ENCODE assay signal across 8 mouse cellular contexts in genomic region chr5:115529742-115530446, GRCm38 (mm10). TPM values are rescaled to one million over a fixed set of nuclear protein-coding genes. Genes with fewer than 3 reads are reported as not detected.
DNase-seq lines count a peak whose midpoint lies in the region; ATAC-seq lines count a peak whose summit lies in the region.

No protein-coding gene starts in this region.

- peaks cover 69% of the 10 kb centered on the region for H3K4me1 ChIP-seq in liver, embryonic 11.5 days (replicated peaks; ENCODE audit: control insufficient read depth, insufficient read depth, low read length)
- H3K4me1 ChIP-seq in stomach, embryonic 15.5 days = peaks cover 75% of the 10 kb centered on the region

- ATAC-seq in liver, embryonic 11.5 days (replicated peaks; ENCODE audit: low FRiP score) = no peak
- ATAC-seq in stomach, embryonic 15.5 days (ENCODE audit: insufficient read depth, low FRiP score, low read depth) = no peak

- no peaks in the 10 kb centered on the region for H3K27me3 ChIP-seq in liver, embryonic 11.5 days (replicated peaks; ENCODE audit: control insufficient read depth, insufficient read depth, low read length)
- no peaks in the 10 kb centered on the region for H3K27me3 ChIP-seq in stomach, embryonic 15.5 days (replicated peaks)

- H3K9me3 ChIP-seq in liver, embryonic 11.5 days (ENCODE audit: control insufficient read depth, low read length) = no peaks in the 10 kb centered on the region
- no peaks in the 10 kb centered on the region for H3K9me3 ChIP-seq in stomach, embryonic 15.5 days

- WGBS in liver, embryonic 11.5 days = 40% methylated on average over 7 of the region's 7 CpGs
- 47% methylated on average over 7 of the region's 7 CpGs for WGBS in stomach, embryonic 15.5 days

- peak overlapping the region; percentile 41; the same call in 1 of the 2 replicates for H3K9ac ChIP-seq in liver, embryonic 11.5 days (ENCODE audit: low read depth, low read length)
- H3K9ac ChIP-seq in stomach, embryonic 15.5 days = no peak overlapping the region

- H3K4me3 ChIP-seq in liver, embryonic 11.5 days (ENCODE audit: low read depth, low read length) = no peak overlapping the region
- H3K4me3 ChIP-seq in stomach, embryonic 15.5 days (replicated peaks) = no peak overlapping the region

- peak; percentile 59 to 60 for DNase-seq in cerebellum, adult 18-20 months
- DNase-seq in cerebellum, adult 11 months = no peak
- peak; percentile 50 for DNase-seq in thymus, postnatal 0 days (ENCODE audit: low spot score)
- DNase-seq in thymus, postnatal 25 days = no peak
- DNase-seq in liver, embryonic 11.5 days (ENCODE audit: low spot score) = no peak
- DNase-seq in urinary bladder, postnatal 25 days (ENCODE audit: low spot score) = no peak
- no peak for DNase-seq in gastrocnemius, postnatal 14 days

- H3K4me2 ChIP-seq in liver, embryonic 11.5 days = peak overlapping the region; percentile 39
- H3K4me2 ChIP-seq in stomach, embryonic 15.5 days = peak overlapping the region; percentile 11; the same call in 1 of the 2 replicates

- intact Hi-C loops in gastrocnemius, postnatal 14 days (cut with DNase I; ENCODE audit: low total_unique reads) = no loop called here

- no peaks in the 10 kb centered on the region; the same call in 1 of the 2 replicates for H3K36me3 ChIP-seq in liver, embryonic 11.5 days (ENCODE audit: control insufficient read depth, insufficient read depth, low read length)
- no peaks in the 10 kb centered on the region for H3K36me3 ChIP-seq in stomach, embryonic 15.5 days

- H3K27ac ChIP-seq in liver, embryonic 11.5 days (ENCODE audit: low read depth, low read length) = peak overlapping the region; percentile 76
- H3K27ac ChIP-seq in stomach, embryonic 15.5 days = peak overlapping the region; percentile 88

RNA-seq across cellular contexts. Expression of gene Pxn, which starts 23.4 kb away (rescaled TPM):
- polyA plus RNA-seq in thymus, postnatal 0 days (2015; fragmentation: Nextera tagmentation; extraction: Ambion mirVana) = 40.2 and 44.8 TPM in 2 replicates
- 12.4 and 14.0 TPM in 2 replicates for polyA plus RNA-seq in liver, embryonic 11.5 days (2014; fragmentation: Nextera tagmentation; extraction: Ambion mirVana)
- polyA plus RNA-seq in stomach, embryonic 15.5 days (2015; fragmentation: Nextera tagmentation; extraction: Ambion mirVana) = 37.0 and 43.0 TPM in 2 replicates
- 10 to 100 TPM; 80.6 to 83.4 TPM for total RNA-seq in gastrocnemius, postnatal 14 days (2021)

RNA-seq across cellular contexts. Expression of gene Rplp0, which starts 29.4 kb away (rescaled TPM):
- polyA plus RNA-seq in thymus, postnatal 0 days (2015; fragmentation: Nextera tagmentation; extraction: Ambion mirVana) = 1,964 and 2,053 TPM in 2 replicates
- 2,436 and 2,466 TPM in 2 replicates for polyA plus RNA-seq in liver, embryonic 11.5 days (2014; fragmentation: Nextera tagmentation; extraction: Ambion mirVana)
- 1,425 and 1,562 TPM in 2 replicates for polyA plus RNA-seq in stomach, embryonic 15.5 days (2015; fragmentation: Nextera tagmentation; extraction: Ambion mirVana)
- 100 to 1,000 TPM; 780 to 872 TPM for total RNA-seq in gastrocnemius, postnatal 14 days (2021)

RNA-seq across cellular contexts. Expression of gene Gcn1l1, which starts 35.2 kb away (rescaled TPM):
- 19.9 and 21.5 TPM in 2 replicates for polyA plus RNA-seq in thymus, postnatal 0 days (2015; fragmentation: Nextera tagmentation; extraction: Ambion mirVana)
- polyA plus RNA-seq in liver, embryonic 11.5 days (2014; fragmentation: Nextera tagmentation; extraction: Ambion mirVana) = 51.0 and 55.6 TPM in 2 replicates
- polyA plus RNA-seq in stomach, embryonic 15.5 days (2015; fragmentation: Nextera tagmentation; extraction: Ambion mirVana) = 34.9 and 36.4 TPM in 2 replicates
- total RNA-seq in gastrocnemius, postnatal 14 days (2021) = 10 to 100 TPM; 28.7 to 31.3 TPM

RNA-seq across cellular contexts. Expression of gene Sirt4, which starts 45.4 kb away (rescaled TPM):
- 17.0 and 17.3 TPM in 2 replicates for polyA plus RNA-seq in thymus, postnatal 0 days (2015; fragmentation: Nextera tagmentation; extraction: Ambion mirVana)
- 14.8 and 15.2 TPM in 2 replicates for polyA plus RNA-seq in liver, embryonic 11.5 days (2014; fragmentation: Nextera tagmentation; extraction: Ambion mirVana)
- polyA plus RNA-seq in stomach, embryonic 15.5 days (2015; fragmentation: Nextera tagmentation; extraction: Ambion mirVana) = 21.7 and 26.6 TPM in 2 replicates
- 10 to 100 TPM; 10.3 to 16.6 TPM for total RNA-seq in gastrocnemius, postnatal 14 days (2021)

Comparison
In these comparisons a context has a peak if more than half of its experiments do, and no peak if none do; other contexts are left out.
1. DNase-seq: peak in cerebellum, adult 18-20 months (2 of 2) and thymus, postnatal 0 days (single experiment); none in cerebellum, adult 11 months (single experiment), thymus, postnatal 25 days (single experiment), liver, embryonic 11.5 days (single experiment), urinary bladder, postnatal 25 days (single experiment) and gastrocnemius, postnatal 14 days (single experiment).